Mouse (Mus musculus): ENCODE data around the gene Zfp697.
"Not testable (repeated sequence)": the region's sequence is repeated elsewhere in the genome, so short reads cannot be mapped to it uniquely, and the experiment has no call there.

Zfp697 gene

GRCm38 (mm10) chr3:98374062-98374719 lies 8.1 kb upstream of the Zfp697 start:
- no peak for DNase-seq

GRCm38 (mm10) chr3:98374980-98375379 lies 7.3 kb upstream of the Zfp697 start:
- no peak for DNase-seq

- DNase-seq: no peak
These were observed 4.0 kb upstream of the Zfp697 start for GRCm38 (mm10) chr3:98378267-98378666.

- no peak for DNase-seq
These were observed 3.0 kb upstream of the Zfp697 start for GRCm38 (mm10) chr3:98379236-98379635.

- DNase-seq: no peak
These were observed 500 bp upstream of the Zfp697 start for GRCm38 (mm10) chr3:98381677-98382245.

GRCm38 (mm10) chr3:98383024-98383790 lies 946 bp downstream of the Zfp697 start:
- DNase-seq: no peak

GRCm38 (mm10) chr3:98387086-98387485 lies 4.8 kb downstream of the Zfp697 start:
- DNase-seq: no peak

GRCm38 (mm10) chr3:98387756-98388155 lies 5.5 kb downstream of the Zfp697 start:
- no peak for DNase-seq

- no peak for DNase-seq
These were observed 7.0 kb downstream of the Zfp697 start for GRCm38 (mm10) chr3:98389305-98389704.

- not testable (repeated sequence) for DNase-seq
These were observed 22.1 kb downstream of the Zfp697 start for GRCm38 (mm10) chr3:98404268-98404895.

GRCm38 (mm10) chr3:98405877-98406276 lies 23.6 kb downstream of the Zfp697 start:
- DNase-seq: not testable (repeated sequence)

GRCm38 (mm10) chr3:98406569-98407144 lies 24.4 kb downstream of the Zfp697 start:
- not testable (repeated sequence) for DNase-seq

GRCm38 (mm10) chr3:98407261-98407780 lies 25.1 kb downstream of the Zfp697 start:
- DNase-seq: not testable (repeated sequence)

GRCm38 (mm10) chr3:98410619-98411580 lies 28.6 kb downstream of the Zfp697 start:
- DNase-seq: not testable (repeated sequence)

GRCm38 (mm10) chr3:98413733-98414132 lies 31.5 kb downstream of the Zfp697 start:
- DNase-seq: no peak

GRCm38 (mm10) chr3:98414296-98414695 lies 32.0 kb downstream of the Zfp697 start:
- DNase-seq: peak; percentile 55

- no peak for DNase-seq
These were observed 34.4 kb downstream of the Zfp697 start for GRCm38 (mm10) chr3:98416426-98417250.

- peak; percentile 93 for DNase-seq
These were observed 35.1 kb downstream of the Zfp697 start for GRCm38 (mm10) chr3:98417328-98417727.

- DNase-seq: no peak
These were observed 36.9 kb downstream of the Zfp697 start for GRCm38 (mm10) chr3:98418991-98419785.

- DNase-seq: no peak
These were observed 37.5 kb downstream of the Zfp697 start for GRCm38 (mm10) chr3:98419786-98420070.

Measured in lung, postnatal 14 days (tissue).